Mouse (Mus musculus): ENCODE data around the gene Ncoa1.

- no peak for TF ChIP-seq CTCF (IDR thresholded peaks at IDR 0.05; ENCODE audit: insufficient read depth, low read depth, low read length)
- no peak for TF ChIP-seq POLR2A (IDR thresholded peaks at IDR 0.05; ENCODE audit: insufficient read depth, low read depth, low read length)
These were observed 43.4 kb downstream of the Ncoa1 start for GRCm38 (mm10) chr12:4433549-4433948.

Measured in olfactory bulb, adult 2 months (tissue).